Mouse (Mus musculus): ENCODE data around the gene Mmp24.
"Not testable (repeated sequence)": the region's sequence is repeated elsewhere in the genome, so short reads cannot be mapped to it uniquely, and the experiment has no call there.

The Mmp24 gene

DNA sequence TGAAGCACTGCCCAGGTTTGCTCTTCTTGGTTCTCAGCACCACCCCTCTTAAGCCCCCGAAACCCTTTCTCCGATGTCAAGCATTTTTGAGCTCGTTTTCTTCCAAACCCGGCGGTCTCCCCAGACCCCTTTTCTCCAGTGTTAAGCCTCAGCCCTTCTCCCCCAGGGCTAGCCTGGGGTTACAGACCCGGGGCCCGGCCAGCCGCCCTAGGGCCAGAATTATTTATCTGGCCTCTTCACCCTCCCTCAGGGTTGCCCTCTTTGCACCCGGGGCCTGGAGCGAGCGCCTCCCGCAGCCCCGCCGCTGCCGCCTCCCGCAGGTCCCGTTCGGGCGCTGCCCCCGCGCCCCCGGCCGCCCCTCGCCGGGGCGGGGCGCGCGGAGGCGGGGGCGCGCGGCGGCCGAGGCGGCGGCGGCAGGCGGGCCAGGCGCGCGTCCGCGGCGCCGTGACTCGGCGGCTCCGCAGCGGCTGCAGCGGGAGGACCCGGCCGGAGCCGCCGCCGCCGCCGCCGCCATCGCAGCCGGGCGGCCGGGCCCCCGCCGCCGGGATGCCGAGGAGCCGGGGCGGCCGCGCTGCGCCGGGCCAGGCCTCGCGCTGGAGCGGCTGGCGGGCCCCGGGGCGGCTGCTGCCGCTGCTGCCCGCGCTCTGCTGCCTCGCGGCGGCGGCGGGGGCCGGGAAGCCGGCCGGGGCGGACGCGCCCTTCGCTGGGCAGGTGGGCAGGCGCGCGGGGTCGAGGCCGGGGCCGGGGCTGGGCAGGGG lies at the start of gene Mmp24:
Gene Mmp24, plus strand, starts transcription at position 416 of the 758 bp plus-strand sequence.
- no peak for DNase-seq (ENCODE audit: low spot score)

- DNase-seq (ENCODE audit: low spot score) = no peak
Measured at GRCm38 (mm10) chr2:155726302-155726701, 48.8 kb upstream of the Mmp24 start.

DNA sequence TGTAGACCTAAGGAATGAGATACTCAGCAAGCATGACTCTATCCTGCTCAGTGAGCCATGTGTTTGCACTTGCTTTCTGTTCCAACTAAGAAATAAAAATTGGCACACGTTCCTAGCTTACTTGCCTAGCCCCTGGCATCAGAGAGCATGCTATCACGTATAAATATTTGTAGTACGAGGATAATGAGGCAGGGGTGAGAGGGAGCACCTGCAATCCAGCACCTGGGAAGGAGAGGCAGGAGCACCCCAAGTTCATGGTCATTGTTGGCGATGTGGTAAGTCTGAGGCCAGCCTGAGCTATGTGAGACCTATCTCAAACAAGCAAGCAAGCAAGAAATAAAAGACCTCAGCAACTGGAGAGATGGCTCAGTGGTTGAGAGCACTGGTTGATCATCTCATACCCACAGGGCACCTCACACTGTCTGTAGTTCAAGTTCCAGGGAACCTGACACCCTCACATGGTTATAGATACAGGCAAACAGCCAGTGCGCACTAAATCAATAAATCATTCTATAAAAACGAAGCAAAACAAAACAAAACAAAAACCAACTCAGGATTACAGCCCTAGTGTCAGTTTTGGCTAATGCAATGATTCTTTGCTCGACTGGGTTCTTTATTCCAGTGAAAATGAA lies 47.3 kb upstream of the Mmp24 start:
- DNase-seq (ENCODE audit: low spot score) = no peak

GRCm38 (mm10) chr2:155728742-155729141 lies 46.4 kb upstream of the Mmp24 start:
- DNase-seq (ENCODE audit: low spot score) = no peak

GRCm38 (mm10) chr2:155729158-155729645 lies 45.9 kb upstream of the Mmp24 start, which contains the start of gene Edem2:
Gene Edem2 (minus strand): TSS chr2:155729475.
- peak; percentile 63 for DNase-seq (ENCODE audit: low spot score)

- DNase-seq (ENCODE audit: low spot score) = no peak
Measured at GRCm38 (mm10) chr2:155735080-155735479, 40.1 kb upstream of the Mmp24 start.

DNA sequence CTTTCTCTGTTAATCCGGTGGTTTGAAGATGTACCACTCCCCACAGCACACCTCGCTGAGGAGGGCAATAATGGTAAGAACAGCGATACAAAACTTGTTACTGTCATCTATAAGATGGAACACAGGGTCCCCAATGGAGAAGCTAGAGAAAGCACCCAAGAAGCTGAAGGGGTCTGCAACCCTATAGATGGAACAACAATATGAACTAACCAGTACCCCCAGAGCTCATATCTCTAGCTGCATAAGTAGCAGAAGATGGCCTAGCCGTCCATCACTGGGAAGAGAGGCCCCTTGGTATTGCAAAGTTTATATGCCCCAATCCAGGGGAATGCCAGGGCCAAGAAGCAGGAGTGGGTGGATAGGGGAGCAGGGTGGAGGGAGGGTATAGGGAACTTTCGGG lies 39.4 kb upstream of the Mmp24 start, which contains the start of gene Gm17581:
Gene Gm17581, minus strand, starts transcription at position 101 of the 400 bp plus-strand sequence.
- DNase-seq (ENCODE audit: low spot score) = not testable (repeated sequence)

DNA sequence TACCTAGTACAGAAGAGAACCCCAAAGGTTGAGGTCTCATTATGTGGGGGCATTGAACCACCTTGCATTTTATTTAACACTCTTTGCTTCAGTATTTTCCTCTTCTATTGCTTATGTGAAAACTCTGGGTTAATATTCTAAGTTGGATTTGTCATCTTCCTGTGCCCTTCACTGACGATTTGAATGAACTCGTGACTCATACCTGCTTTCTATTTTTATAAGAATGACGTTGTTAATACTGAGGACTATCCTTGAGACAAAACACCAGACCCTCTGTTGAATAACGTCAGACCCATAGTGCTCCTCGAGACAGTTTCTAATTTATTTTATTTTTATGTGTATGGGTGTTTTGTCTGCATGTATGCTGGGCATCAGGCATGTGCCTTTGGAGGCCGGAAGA lies 38.2 kb upstream of the Mmp24 start:
- no peak for DNase-seq (ENCODE audit: low spot score)

GRCm38 (mm10) chr2:155737803-155738202 lies 37.3 kb upstream of the Mmp24 start:
- DNase-seq (ENCODE audit: low spot score) = no peak

- no peak for DNase-seq (ENCODE audit: low spot score)
Measured at GRCm38 (mm10) chr2:155742211-155742610, 32.9 kb upstream of the Mmp24 start.

DNA sequence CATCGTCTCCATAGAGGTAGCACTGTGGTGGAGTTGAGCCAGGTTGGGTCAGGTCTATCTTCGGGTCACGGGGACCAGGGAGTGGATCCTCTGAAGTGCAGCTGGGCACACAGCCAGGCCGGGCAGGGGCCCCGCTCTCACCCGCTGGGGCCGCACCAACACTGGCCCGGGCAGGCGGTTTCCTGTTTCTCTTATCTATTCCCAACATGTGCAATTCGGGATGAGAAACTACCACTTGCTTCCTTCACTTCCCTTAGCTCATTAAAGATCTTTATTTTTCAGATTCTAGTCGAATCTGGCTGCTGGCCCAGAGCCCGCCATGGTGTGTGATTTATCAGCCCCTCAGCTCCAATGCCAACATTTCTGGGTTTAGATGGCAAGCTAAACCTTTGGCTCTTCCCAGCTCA lies 32.2 kb upstream of the Mmp24 start:
- no peak for DNase-seq (ENCODE audit: low spot score)

DNA sequence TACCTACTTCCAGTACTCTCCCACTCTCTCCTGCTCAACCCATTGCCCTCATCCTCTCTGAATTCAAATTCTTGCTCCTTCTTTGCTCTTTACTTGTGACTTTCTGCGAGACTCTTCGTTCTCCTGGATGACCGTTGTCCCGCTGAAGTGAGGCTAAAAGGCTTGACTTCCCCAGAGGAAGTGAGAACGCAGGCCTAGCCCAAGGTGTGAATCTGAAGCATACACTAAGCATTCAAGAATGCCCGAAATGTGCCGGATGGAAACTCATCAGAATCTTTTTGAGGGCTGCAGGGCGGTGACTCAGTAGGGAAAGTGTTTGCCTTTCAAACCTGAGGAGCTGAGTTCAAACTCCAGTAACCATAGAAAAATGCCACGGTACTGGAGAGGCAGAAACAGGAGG lies 31.8 kb upstream of the Mmp24 start:
- DNase-seq (ENCODE audit: low spot score) = no peak

- no peak for DNase-seq (ENCODE audit: low spot score)
Measured at GRCm38 (mm10) chr2:155745487-155745886, 29.7 kb upstream of the Mmp24 start.

DNA sequence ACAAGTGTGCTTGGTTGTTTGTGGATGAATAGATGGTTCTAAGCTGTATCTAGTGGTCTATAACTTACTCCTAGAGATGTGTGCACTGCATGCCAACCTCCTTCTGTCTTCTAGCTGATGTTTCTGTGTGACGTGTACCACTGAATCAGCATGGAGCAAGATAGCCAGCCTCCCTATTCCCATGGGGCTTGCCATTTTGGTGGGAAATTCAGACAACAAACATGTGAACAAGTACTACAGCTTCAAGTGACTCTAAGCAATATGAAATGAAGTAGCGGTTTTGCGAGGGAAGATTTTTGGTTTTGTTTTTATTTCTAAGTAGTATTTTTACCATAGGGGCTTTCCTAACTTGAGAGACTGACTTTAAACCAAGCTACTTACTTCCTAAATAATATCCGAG lies 25.7 kb upstream of the Mmp24 start:
- no peak for DNase-seq (ENCODE audit: low spot score)

DNA sequence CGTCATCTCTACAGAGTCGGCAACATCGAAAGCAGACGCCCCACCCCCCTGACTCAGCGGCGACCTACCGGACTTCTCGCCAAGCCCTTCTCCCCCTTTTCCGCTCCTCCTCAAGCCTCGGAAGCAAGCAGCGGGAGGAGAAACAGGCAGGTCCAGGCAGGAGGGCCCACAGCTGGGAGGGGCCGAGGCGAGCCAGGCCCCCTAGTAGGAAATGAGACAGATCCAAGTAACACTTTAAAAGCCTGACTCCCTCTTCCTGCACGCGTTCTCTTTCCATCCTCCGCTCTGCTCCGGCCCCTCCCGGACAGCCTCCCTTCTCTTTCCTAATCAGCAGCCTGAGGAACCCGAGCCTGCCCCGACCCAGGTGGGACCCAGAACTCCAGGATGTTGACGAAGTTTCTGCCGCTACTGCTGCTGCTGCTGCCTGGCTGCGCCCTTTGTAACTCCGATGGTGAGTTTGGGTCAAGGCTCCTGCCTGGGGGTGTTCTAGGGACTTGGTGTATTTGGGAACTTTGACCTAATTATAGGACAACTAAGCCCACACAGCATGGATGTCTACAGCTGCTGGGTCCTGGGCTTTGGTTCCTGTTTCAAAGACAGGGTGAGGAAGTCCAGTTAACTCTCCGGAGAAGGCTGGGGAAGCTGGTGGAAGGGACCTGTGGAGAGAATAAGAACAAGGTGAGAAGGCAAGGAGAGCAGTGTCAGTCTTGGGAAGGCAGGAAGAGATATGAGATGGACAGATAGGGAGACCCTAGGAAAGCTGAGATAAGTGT lies 23.9 kb upstream of the Mmp24 start, which contains the start of gene Procr:
Gene Procr, plus strand, starts transcription at position 104 of the 773 bp plus-strand sequence.
- DNase-seq (ENCODE audit: low spot score) = no peak

- DNase-seq (ENCODE audit: low spot score) = no peak
Measured at GRCm38 (mm10) chr2:155755746-155756145, 19.4 kb upstream of the Mmp24 start.

GRCm38 (mm10) chr2:155756855-155757566 lies 18.1 kb upstream of the Mmp24 start:
- no peak for DNase-seq (ENCODE audit: low spot score)

- DNase-seq (ENCODE audit: low spot score) = no peak
Measured at GRCm38 (mm10) chr2:155764679-155765418, 10.3 kb upstream of the Mmp24 start.

GRCm38 (mm10) chr2:155773664-155774063 lies 1.5 kb upstream of the Mmp24 start:
- DNase-seq (ENCODE audit: low spot score) = no peak

DNA sequence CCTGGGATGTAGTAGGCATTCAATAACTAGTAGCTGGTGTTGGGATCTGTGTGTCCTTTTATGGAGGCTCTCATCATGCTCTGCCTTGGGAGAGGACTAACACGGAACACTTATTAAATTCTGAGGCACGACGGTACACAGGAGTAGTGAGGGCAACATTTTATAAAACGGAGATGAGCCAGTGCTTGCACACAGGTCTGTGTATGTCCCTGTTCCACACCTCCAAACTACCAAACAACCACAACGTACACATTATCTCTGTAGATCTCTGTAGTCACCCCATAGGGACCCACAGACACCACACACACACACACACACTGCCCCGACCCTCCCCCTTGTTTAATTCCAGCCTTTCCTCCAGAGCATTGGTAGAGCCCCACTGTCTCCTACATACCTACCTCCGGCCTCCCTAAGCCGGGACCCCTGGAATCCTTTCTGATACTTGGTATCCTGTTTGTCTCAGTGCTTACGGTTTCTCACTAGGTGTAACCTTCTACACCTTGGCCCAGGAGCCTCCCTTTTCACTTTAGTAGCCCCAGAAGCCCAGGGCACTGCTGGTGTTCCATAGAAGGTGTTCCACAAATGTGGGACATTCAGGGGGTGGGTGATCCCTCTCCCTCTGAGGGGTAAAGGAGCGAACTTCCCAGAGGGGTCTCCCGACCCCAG lies 748 bp upstream of the Mmp24 start:
- no peak for DNase-seq (ENCODE audit: low spot score)
